Mouse (Mus musculus) liver, embryonic 16.5 days (tissue): Measurements from ENCODE around the gene Trpc4ap. TPM values are rescaled to one million over a fixed set of nuclear protein-coding genes. Genes with fewer than 3 reads are reported as not detected.
"Not testable (repeated sequence)": the region's sequence is repeated elsewhere in the genome, so short reads cannot be mapped to it uniquely, and the experiment has no call there.

Experiments
- ATAC-seq: fragments of 200-750 bp; cut with Nextera tagmentation; 2 replicates; pipeline ENCODE4 v1.8.0; 2017; ENCODE audit warnings: low read depth, mild to moderate bottlenecking, moderate number of reproducible peaks, moderate library complexity
- H3K27ac ChIP-seq: fragments of 300-500 bp; sonication (generic); 2 replicates; pipeline ENCODE4 v1.5.1; 2014; ENCODE audit warnings: mild to moderate bottlenecking, low read length
- H3K27me3 ChIP-seq: fragments of 300-500 bp; sonication (generic); 2 replicates; pipeline ENCODE4 v1.6.1; 2014; ENCODE audit warnings: low read depth, low read length, mixed read lengths; ENCODE audit not compliant: control insufficient read depth, insufficient read depth
- H3K36me3 ChIP-seq: fragments of 300-500 bp; sonication (generic); 2 replicates; pipeline ENCODE4 v1.6.1; 2014; ENCODE audit warnings: mild to moderate bottlenecking; ENCODE audit not compliant: control insufficient read depth, insufficient read depth
- H3K4me1 ChIP-seq: fragments of 300-500 bp; sonication (generic); 2 replicates; pipeline ENCODE4 v1.6.1; 2014; ENCODE audit warnings: low read depth, low read length, mixed read lengths; ENCODE audit not compliant: control insufficient read depth
- H3K4me2 ChIP-seq: fragments of 300-500 bp; sonication (generic); 2 replicates; pipeline ENCODE4 v1.6.1; 2014; ENCODE audit warnings: low read depth, low read length, mixed read lengths
- H3K4me3 ChIP-seq: fragments of 300-500 bp; sonication (generic); 2 replicates; pipeline ENCODE4 v1.5.1; 2014; ENCODE audit warnings: low read depth, mild to moderate bottlenecking, low read length
- H3K9ac ChIP-seq: fragments of 300-500 bp; sonication (generic); 2 replicates; pipeline ENCODE4 v1.6.1; 2014; ENCODE audit warnings: low read depth, low read length
- H3K9me3 ChIP-seq: fragments of 300-500 bp; sonication (generic); replicated peaks from 2 replicates; pipeline ENCODE4 v1.6.1; 2016; ENCODE audit warnings: low read length; ENCODE audit not compliant: control insufficient read depth
- WGBS: fragments of 180-500 bp; shearing (Covaris S2); extraction: QIAGEN DNeasy Blood & Tissue Kit; methylation state at CpG from one replicate; pipeline ENCODE4 v1.1.7; 2014; ENCODE audit not compliant: insufficient replicate concordance; 5-methylcytosine and 5-hydroxymethylcytosine counted together
- polyA plus RNA-seq: library from polyadenylated mRNA; unstranded; fragments of >200 nt; fragmentation: Nextera tagmentation; extraction: Ambion mirVana; gene quantifications from 2 replicates; pipeline ENCODE4 v1.2.1, GENCODE M21; 2015

Trpc4ap gene
- polyA plus RNA-seq, 1 experiment from 2014 or later, result 50.7 TPM

DNA sequence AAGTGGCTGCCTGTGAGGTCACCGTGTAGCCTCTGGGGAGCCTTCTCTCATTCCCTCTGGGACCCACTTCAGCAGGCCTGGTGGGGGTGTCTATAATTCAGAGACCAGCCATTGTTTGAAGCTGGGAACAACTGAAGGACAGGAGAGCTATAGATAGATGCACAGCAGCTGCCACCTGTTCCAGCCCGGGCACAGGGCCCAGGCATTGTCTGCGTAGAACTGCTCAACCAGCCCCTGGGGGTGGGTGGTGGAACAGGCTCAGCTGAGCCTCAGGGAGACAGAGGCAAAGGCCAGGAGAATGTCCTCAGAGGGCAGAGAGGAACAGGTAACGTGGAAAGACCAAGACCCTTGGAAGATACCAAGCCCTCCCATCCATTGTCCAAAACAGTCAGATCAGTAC, 85.8 kb downstream of the Trpc4ap start:
- Histone ChIP-seq H3K4me3 (no peak overlapping the region), H3K4me2 (no peak overlapping the region), H3K27ac (peak overlapping the region; percentile 95), H3K27me3 (no peaks in the 10 kb centered on the region), H3K36me3 (no peaks in the 10 kb centered on the region), H3K4me1 (peaks cover 47% of the 10 kb centered on the region), H3K9ac (peak overlapping the region; percentile 69), H3K9me3 (no peaks in the 10 kb centered on the region)
- 76% methylated on average over 4 of the region's 4 CpGs for WGBS
- no peak for ATAC-seq

DNA sequence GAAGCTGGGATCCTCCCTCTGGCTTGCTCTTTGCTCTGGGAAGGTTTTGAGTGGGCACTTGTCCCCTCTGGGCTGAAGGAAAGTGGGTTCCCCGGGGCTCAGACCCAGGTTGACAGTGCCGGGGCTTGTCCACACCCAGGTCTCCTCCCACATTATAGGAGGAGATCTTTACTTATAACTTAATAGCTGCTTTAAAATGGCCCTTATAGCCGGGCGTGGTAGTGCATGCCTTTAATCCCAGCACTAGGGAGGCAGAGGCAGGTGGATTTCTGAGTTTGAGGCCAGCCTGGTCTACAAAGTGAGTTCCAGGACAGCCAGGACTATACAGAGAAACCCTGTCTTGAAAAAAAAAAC, 87.0 kb downstream of the Trpc4ap start:
- Histone ChIP-seq H3K27ac (peak overlapping the region; percentile 95), H3K4me3 (peak overlapping the region; percentile 51), H3K4me1 (peaks cover 47% of the 10 kb centered on the region), H3K9ac (peak overlapping the region; percentile 69), H3K4me2 (peak overlapping the region; percentile 82)
- not testable (repeated sequence) for H3K36me3 ChIP-seq, H3K9me3 ChIP-seq, H3K27me3 ChIP-seq
- 14% methylated on average over 4 of the region's 4 CpGs for WGBS
- peak; percentile 75 for ATAC-seq

DNA sequence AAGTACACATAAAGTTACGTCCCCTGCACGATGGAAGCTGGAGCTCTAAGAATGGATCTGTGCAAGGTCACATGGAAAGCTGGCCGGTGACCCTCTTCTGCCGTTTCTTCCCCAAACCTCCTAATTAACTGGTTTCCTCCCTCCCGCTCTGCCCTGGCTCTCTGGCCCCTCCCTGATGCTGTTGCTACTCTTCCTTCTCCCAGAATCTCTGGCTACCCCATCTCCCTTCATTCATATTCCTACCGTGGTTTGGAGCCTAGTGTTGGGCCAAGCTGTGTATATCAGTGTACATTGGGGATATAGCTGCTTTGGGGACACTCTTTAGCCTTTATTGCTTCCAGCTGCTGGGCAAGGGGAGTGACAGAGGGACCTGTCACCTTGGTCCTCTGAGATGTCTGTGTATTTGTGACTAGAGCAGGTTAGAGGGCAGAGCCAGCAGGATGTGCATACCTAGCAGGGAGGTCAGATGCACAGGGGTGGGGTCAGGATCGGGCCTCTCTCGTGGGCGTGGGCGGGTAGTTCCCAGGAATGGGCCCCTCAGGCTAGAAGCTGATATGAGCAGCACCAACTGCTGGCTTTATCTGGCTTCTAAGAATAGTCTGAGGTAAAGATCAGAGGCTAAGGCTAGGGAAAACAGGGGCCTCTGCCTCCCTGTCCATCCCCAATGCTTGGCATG, 87.5 kb downstream of the Trpc4ap start:
- peak overlapping the region; percentile 69 for H3K9ac ChIP-seq
- H3K27ac ChIP-seq, result peak overlapping the region; percentile 95
- H3K4me2 ChIP-seq, result peak overlapping the region; percentile 82
- 17% methylated on average over 10 of the region's 10 CpGs for WGBS
- peak; percentile 97 for ATAC-seq
- peak overlapping the region; percentile 51 for H3K4me3 ChIP-seq
- H3K27me3 ChIP-seq, result no peaks in the 10 kb centered on the region
- H3K9me3 ChIP-seq, result no peaks in the 10 kb centered on the region
- H3K4me1 ChIP-seq, result peaks cover 47% of the 10 kb centered on the region
- no peaks in the 10 kb centered on the region for H3K36me3 ChIP-seq

DNA sequence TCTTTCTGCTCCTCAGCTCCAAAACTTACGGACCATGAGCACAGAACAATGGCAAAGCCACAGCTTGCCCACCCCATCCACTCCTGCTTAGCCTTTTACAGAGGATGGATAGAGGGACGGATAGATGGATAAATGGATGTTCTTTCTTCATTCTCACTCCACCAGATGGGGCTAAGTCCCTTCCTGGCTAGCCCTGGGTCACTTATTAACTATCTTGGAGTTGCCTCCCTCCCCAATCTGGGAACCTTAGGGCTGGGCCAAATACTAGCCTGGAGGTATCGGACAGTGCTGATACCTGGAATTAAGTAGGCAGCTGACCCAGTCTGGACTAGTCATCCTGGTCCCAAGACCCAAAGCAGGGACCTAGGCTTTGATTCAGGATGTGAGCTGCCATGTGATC, 88.5 kb downstream of the Trpc4ap start:
- Histone ChIP-seq H3K4me2 (no peak overlapping the region), H3K9me3 (no peaks in the 10 kb centered on the region), H3K27ac (peak overlapping the region; percentile 95), H3K27me3 (no peaks in the 10 kb centered on the region), H3K4me3 (no peak overlapping the region), H3K4me1 (peaks cover 47% of the 10 kb centered on the region), H3K9ac (peak overlapping the region; percentile 54; the same call in 1 of the 2 replicates), H3K36me3 (no peaks in the 10 kb centered on the region)
- ATAC-seq, result 0 out of 2 replicates have a peak, but pooled peaks have one; percentile 8
- WGBS, result 62% methylated on average over 3 of the region's 3 CpGs

DNA sequence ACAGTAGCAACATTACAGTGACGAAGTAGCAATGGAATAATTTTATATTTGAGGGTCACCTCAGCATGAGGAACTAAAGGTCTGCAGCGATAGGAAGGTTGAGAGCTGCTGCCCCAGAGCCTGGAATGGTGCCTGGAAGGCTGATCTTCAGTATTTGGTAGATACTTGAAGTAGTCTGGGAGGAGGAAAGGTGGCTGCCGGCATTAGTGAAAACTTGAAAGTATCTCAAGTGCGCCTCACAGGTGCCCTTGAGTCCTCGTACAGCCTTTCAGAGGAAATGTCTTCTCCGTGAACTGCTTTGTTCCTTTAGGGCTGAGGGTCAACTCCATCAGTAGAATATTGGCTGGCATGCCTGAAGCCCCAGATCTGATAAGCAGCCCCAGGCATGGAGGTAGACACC, 96.7 kb downstream of the Trpc4ap start:
- Histone ChIP-seq H3K27ac (peak overlapping the region; percentile 54; the same call in 1 of the 2 replicates), H3K36me3 (no peaks in the 10 kb centered on the region), H3K4me3 (no peak overlapping the region), H3K9me3 (no peaks in the 10 kb centered on the region), H3K27me3 (no peaks in the 10 kb centered on the region), H3K4me1 (peaks cover 44% of the 10 kb centered on the region), H3K9ac (no peak overlapping the region), H3K4me2 (0 out of 2 replicates have a peak overlapping the region, but pooled peaks have one; percentile 29)
- WGBS, result 76% methylated on average over 6 of the region's 6 CpGs
- ATAC-seq, result no peak

DNA sequence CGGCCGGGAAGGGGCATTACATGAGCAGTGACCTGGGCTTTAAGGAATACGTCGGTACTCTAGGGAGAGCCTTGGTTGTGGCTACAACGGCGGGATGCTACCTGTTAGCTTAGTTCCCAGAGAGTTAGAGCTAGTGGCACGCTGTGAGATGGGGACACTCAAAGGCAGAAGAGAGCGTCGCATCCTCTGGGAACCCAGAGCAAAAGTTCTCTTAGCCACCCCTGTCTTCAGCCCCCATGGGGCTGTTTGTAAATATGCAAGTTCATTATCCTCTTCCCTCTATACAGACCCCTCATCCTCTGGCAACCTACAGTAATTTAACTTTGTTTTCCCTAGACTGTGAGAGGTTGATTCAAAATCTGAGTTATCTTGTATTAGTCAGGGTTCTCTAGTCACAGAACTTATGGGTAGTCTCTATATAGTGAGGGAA, 99.3 kb downstream of the Trpc4ap start:
- peaks cover 58% of the 10 kb centered on the region for H3K4me1 ChIP-seq
- peak overlapping the region; percentile 81 for H3K4me3 ChIP-seq

DNA sequence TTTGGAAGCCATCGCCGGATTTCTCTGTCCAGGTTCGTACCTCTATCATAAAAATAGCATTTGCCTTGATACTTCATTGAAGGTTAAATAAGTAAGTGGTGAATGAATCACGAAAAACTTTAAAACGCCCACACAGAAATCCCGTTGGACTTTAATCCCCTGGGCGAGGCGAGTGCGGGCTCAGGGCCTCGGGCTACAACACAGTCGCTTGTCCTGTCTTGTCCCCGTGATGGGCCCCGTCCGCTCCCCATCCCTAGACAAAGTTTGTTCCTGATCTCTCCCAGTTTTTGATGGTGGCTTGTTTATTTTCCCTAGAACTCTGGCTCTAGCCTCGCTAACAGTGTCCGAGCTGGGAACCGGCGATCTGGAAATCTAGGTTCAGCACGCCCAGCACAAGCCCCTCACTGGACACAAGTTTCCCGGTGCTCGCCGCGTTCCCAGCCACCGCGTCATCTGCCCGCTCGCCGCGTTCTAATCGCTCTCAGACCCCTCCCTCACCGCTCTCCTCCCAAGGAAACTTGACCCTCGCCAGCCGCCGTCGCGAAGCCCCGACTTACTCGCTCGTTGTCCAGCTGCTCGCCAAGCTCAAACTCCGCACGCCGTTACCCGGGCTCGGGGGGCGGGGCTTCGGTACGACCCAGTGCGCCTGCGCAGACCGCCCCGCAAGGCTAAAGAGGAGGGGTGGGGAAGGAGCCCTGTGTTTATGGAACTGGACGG, 99.9 kb downstream of the Trpc4ap start, which contains the start of gene Gss:
Gene Gss (minus strand): TSS at position 674 of the 717 bp plus-strand sequence.
- peak within 1 kb of the TSS; percentile 89 for H3K27ac ChIP-seq
- ATAC-seq, result peak; percentile 89
- H3K27me3 ChIP-seq, result no peaks in the 10 kb centered on the region
- H3K4me3 ChIP-seq, result peak within 1 kb of the TSS; percentile 81
- H3K4me1 ChIP-seq, result peaks cover 58% of the 10 kb centered on the region
- peak within 1 kb of the TSS; percentile 83 for H3K9ac ChIP-seq
- WGBS, result under 1% methylated on average over 53 of the region's 53 CpGs
- H3K9me3 ChIP-seq, result no peaks in the 10 kb centered on the region
- H3K36me3 ChIP-seq, result no peaks in the 10 kb centered on the region
- peak within 1 kb of the TSS; percentile 67 for H3K4me2 ChIP-seq

More for the DNA sequence above, 99.3 kb downstream of the Trpc4ap start:
- no peak for ATAC-seq
- Histone ChIP-seq H3K9me3 (no peaks in the 10 kb centered on the region), H3K27ac (peak overlapping the region; percentile 89), H3K4me2 (peak overlapping the region; percentile 67), H3K36me3 (no peaks in the 10 kb centered on the region), H3K9ac (peak overlapping the region; percentile 83), H3K27me3 (no peaks in the 10 kb centered on the region)
- 3% methylated on average over 9 of the region's 9 CpGs for WGBS

DNA sequence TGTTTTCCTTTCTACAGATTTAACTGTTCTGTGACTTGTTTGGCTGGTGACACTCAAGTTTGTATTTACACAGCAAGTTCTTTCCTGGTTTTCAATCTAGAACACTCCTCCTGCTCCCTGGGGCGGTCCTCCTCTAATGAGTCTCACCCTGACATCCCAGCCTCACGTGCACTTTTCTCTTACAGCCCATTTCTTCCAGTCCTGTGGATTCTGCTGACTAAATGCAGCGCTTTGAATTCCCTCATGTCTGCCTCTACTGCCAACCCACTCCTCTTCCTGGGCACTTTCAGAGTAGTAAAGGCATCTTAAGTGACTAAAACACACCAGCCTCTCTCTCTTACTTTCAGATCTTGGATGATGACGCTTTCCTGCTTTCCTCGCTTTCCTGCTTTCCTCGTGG, 100.5 kb downstream of the Trpc4ap start:
- ATAC-seq, result no peak
- Histone ChIP-seq H3K9ac (peak overlapping the region; percentile 83), H3K4me3 (peak overlapping the region; percentile 81), H3K4me1 (peaks cover 58% of the 10 kb centered on the region), H3K27ac (peak overlapping the region; percentile 89), H3K27me3 (no peaks in the 10 kb centered on the region), H3K36me3 (no peaks in the 10 kb centered on the region; the same call in 1 of the 2 replicates), H3K4me2 (peak overlapping the region; percentile 67), H3K9me3 (no peaks in the 10 kb centered on the region)
- 11% methylated on average over 6 of the region's 6 CpGs for WGBS

DNA sequence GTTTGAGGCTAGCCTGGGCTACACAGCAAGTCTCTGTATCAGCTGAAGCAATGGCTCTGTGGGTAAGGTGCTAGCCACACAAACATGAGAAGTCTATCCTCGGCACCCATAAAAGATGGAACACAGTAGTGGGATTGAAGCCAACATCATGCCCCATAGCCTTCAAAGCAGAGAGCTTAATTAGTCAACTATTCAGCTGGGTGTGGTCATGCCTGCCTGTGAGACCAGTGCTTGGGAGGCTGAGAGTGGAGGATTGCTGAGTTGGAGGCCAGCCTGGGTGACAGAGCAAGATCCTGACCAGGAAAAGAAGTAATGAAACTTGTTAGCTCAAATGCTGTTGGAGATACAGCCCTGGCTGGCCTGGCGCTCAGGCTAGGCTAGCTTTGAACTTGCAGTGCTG, 101.3 kb downstream of the Trpc4ap start:
- Histone ChIP-seq H3K36me3 (no peaks in the 10 kb centered on the region; the same call in 1 of the 2 replicates), H3K4me3 (peak overlapping the region; percentile 81), H3K9me3 (no peaks in the 10 kb centered on the region), H3K9ac (peak overlapping the region; percentile 83; the same call in 1 of the 2 replicates), H3K27me3 (no peaks in the 10 kb centered on the region), H3K4me1 (peaks cover 56% of the 10 kb centered on the region), H3K27ac (peak overlapping the region; percentile 89), H3K4me2 (peak overlapping the region; percentile 67)
- 80% methylated on average over 2 of the region's 2 CpGs for whole genome bisulfite sequencing
- ATAC-seq, result no peak
